In the genomic region with DNA sequence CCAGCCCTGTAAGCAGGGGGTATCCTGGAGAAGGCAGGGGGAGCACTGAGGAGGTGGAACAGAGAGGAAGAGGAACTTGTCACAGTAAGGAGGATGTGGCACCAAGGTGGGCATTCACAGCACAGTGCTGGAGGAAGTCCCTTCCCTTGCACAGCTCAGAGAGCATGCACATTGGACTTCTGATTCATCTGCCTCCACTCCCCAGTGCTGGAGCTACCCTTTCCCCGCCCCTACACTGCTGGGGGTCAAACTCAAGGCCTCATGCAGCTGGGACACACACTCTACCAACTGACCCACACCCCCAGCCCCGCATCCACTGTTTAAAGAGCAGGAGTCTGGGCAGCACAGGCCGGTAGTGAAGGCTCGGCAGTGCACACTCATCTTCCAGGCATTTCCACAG, we compare ENCODE assay signal across 10 mouse cellular contexts. TPM values are rescaled to one million over a fixed set of nuclear protein-coding genes. Genes with fewer than 3 reads are reported as not detected.
DNase-seq lines count a peak whose midpoint lies in the region; ATAC-seq and TF ChIP-seq lines count a peak whose summit lies in the region.
"Had no signal": no experiment of that assay in that cellular context is flagged by ENCODE, and none has a peak within 500 bp of the region (broad histone marks: within the 10 kb centered on the region; RNA-seq: fewer than 3 reads in every experiment).

No protein-coding gene starts in this region.

- H3K36me3 ChIP-seq in hindbrain, embryonic 10.5 days = no peaks in the 10 kb centered on the region
- no peaks in the 10 kb centered on the region for H3K36me3 ChIP-seq in hindbrain, embryonic 11.5 days (ENCODE audit: control insufficient read depth, insufficient read depth, low read length)
- peaks cover 22% of the 10 kb centered on the region for H3K36me3 ChIP-seq in intestine, postnatal 0 days (ENCODE audit: control insufficient read depth, insufficient read depth)

- no peak for ATAC-seq in hindbrain, embryonic 11.5 days (ENCODE audit: low FRiP score)
- ATAC-seq in intestine, postnatal 0 days = 0 out of 2 replicates have a peak, but pooled peaks have one; percentile 14

- no peak for DNase-seq in hindbrain, embryonic 10.5 days (ENCODE audit: low spot score)
- no peak for DNase-seq in hindbrain, embryonic 11.5 days (ENCODE audit: low spot score)
- peak; percentile 40 for DNase-seq in thymus, postnatal 0 days (ENCODE audit: low spot score)
- no peak for DNase-seq in thymus, postnatal 10 days (ENCODE audit: low spot score in 2 of 2)
- DNase-seq in thymus, postnatal 4 days = peak; percentile 49
- no peak for DNase-seq in spleen, postnatal 14 days (ENCODE audit: low spot score in 2 of 2)
- DNase-seq in left cerebral cortex, postnatal 10 days (ENCODE audit: extremely low spot score in 1 of 2, low spot score in 2 of 2) = no peak
- DNase-seq: lung, postnatal 10 days had no signal

- intact Hi-C loops in left cerebral cortex, postnatal 10 days (cut with DNase I) = no loop called here

- peak overlapping the region; percentile 29; the same call in 1 of the 2 replicates for H3K27ac ChIP-seq in hindbrain, embryonic 10.5 days
- no peak overlapping the region for H3K27ac ChIP-seq in hindbrain, embryonic 11.5 days (ENCODE audit: low read depth, low read length)
- H3K27ac ChIP-seq in intestine, postnatal 0 days (ENCODE audit: low read depth, low read length) = peak overlapping the region; percentile 71
- H3K27ac ChIP-seq: hindbrain, embryonic 14.5 days had no signal

- 63% methylated on average over 4 of the region's 4 CpGs for WGBS in hindbrain, embryonic 10.5 days
- 74% methylated on average over 4 of the region's 4 CpGs for WGBS in hindbrain, embryonic 11.5 days
- WGBS in intestine, postnatal 0 days = 50% methylated on average over 4 of the region's 4 CpGs

- H3K4me3 ChIP-seq in hindbrain, embryonic 10.5 days = no peak overlapping the region
- H3K4me3 ChIP-seq in hindbrain, embryonic 11.5 days (ENCODE audit: low read depth, low read length) = no peak overlapping the region
- H3K4me3 ChIP-seq in intestine, postnatal 0 days (ENCODE audit: low read depth, low read length) = no peak overlapping the region

- no peak for TF ChIP-seq CTCF in intestine, postnatal 0 days (IDR thresholded peaks at IDR 0.05; ENCODE audit: low read depth)

- peaks cover 46% of the 10 kb centered on the region for H3K4me1 ChIP-seq in hindbrain, embryonic 10.5 days (replicated peaks)
- H3K4me1 ChIP-seq in hindbrain, embryonic 11.5 days (replicated peaks; ENCODE audit: control insufficient read depth, insufficient read depth, low read length) = no peaks in the 10 kb centered on the region; the same call in 1 of the 2 replicates
- peaks cover 22% of the 10 kb centered on the region for H3K4me1 ChIP-seq in intestine, postnatal 0 days (replicated peaks; ENCODE audit: control insufficient read depth, insufficient read depth, low read length)

- peaks cover 10% of the 10 kb centered on the region for H3K27me3 ChIP-seq in hindbrain, embryonic 10.5 days (ENCODE audit: insufficient read depth, poor library complexity, severe bottlenecking)
- H3K27me3 ChIP-seq in hindbrain, embryonic 11.5 days (ENCODE audit: control insufficient read depth, insufficient read depth, low read length) = no peaks in the 10 kb centered on the region
- H3K27me3 ChIP-seq in intestine, postnatal 0 days (replicated peaks; ENCODE audit: control insufficient read depth, insufficient read depth, low read length) = no peaks in the 10 kb centered on the region

- H3K4me2 ChIP-seq in hindbrain, embryonic 11.5 days (replicated peaks; ENCODE audit: low read depth, low read length) = no peak overlapping the region
- no peak overlapping the region for H3K4me2 ChIP-seq in intestine, postnatal 0 days (replicated peaks; ENCODE audit: low read depth)
- H3K4me2 ChIP-seq: hindbrain, embryonic 14.5 days had no signal

- H3K9ac ChIP-seq in hindbrain, embryonic 11.5 days (ENCODE audit: low read depth, low read length) = no peak overlapping the region
- H3K9ac ChIP-seq in intestine, postnatal 0 days (ENCODE audit: low read depth, low read length) = no peak overlapping the region
- H3K9ac ChIP-seq: hindbrain, embryonic 14.5 days had no signal

- no peaks in the 10 kb centered on the region for H3K9me3 ChIP-seq in hindbrain, embryonic 10.5 days
- H3K9me3 ChIP-seq in hindbrain, embryonic 11.5 days (ENCODE audit: control insufficient read depth, low read length) = no peaks in the 10 kb centered on the region
- no peaks in the 10 kb centered on the region for H3K9me3 ChIP-seq in intestine, postnatal 0 days (ENCODE audit: control insufficient read depth)

RNA-seq across cellular contexts. Expression of a gene that starts 12.7 kb away (rescaled TPM):
- 146 and 230 TPM in 2 replicates for polyA plus RNA-seq in hindbrain, embryonic 10.5 days (2016; fragmentation: Nextera tagmentation; extraction: Ambion mirVana)
- polyA plus RNA-seq in hindbrain, embryonic 11.5 days (2014; fragmentation: Nextera tagmentation; extraction: Ambion mirVana) = 243 and 282 TPM in 2 replicates
- polyA plus RNA-seq in thymus, postnatal 0 days (2015; fragmentation: Nextera tagmentation; extraction: Ambion mirVana) = 713 and 718 TPM in 2 replicates
- polyA plus RNA-seq in intestine, postnatal 0 days (2015; fragmentation: Nextera tagmentation; extraction: Ambion mirVana) = 571 and 641 TPM in 2 replicates
- 10 to 100 TPM; 15.9 to 17.0 TPM for total RNA-seq in left cerebral cortex, postnatal 10 days (2021)

Comparison
In these comparisons a context has a peak if more than half of its experiments do, and no peak if none do; other contexts are left out.
1. DNase-seq: peak in thymus, postnatal 0 days (single experiment) and thymus, postnatal 4 days (single experiment); none in hindbrain, embryonic 10.5 days (single experiment), hindbrain, embryonic 11.5 days (single experiment), thymus, postnatal 10 days (0 of 2), spleen, postnatal 14 days (0 of 2) and left cerebral cortex, postnatal 10 days (0 of 2).